Mouse (Mus musculus): ENCODE data around the gene Erg. TPM values are rescaled to one million over a fixed set of nuclear protein-coding genes. Genes with fewer than 3 reads are reported as not detected.

Erg gene
- polyA plus RNA-seq, 1 experiment from 2014 or later = 2.2 TPM

DNA sequence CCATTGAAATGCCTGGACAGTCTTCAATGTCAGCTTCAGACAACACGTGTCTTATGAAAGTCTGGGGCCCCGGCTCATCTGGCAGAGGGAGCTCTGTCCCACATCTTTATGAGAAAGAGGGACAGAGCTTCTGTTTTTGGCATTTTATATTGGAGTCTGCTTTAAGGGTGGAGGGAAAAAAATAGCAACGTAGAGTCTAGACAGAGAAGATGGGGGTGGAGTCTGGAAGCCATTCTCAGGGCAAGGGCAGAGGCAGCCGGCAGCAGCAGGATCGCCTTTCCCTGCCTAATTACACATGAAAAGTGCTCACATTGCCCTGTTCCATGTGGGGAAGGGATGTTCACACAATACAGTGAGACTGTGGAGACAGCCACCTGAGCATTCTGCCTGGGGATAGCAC is 16.1 kb upstream of the Erg start:
- Histone ChIP-seq H3K4me2 (ENCODE audit: low read depth, low read length) (no peak overlapping the region), H3K9me3 (ENCODE audit: low read length) (no peaks in the 10 kb centered on the region), H3K36me3 (replicated peaks; ENCODE audit: insufficient read depth, low read length) (no peaks in the 10 kb centered on the region), H3K4me3 (ENCODE audit: low read depth, low read length) (no peak overlapping the region), H3K9ac (replicated peaks) (no peak overlapping the region), H3K27ac (ENCODE audit: low read depth) (no peak overlapping the region), H3K27me3 (ENCODE audit: insufficient read depth, low read length) (no peaks in the 10 kb centered on the region), H3K4me1 (ENCODE audit: insufficient read depth) (no peaks in the 10 kb centered on the region)
- TF ChIP-seq EP300 (IDR thresholded peaks at IDR 0.05; ENCODE audit: low read depth) = no peak
- TF ChIP-seq CTCF (IDR thresholded peaks at IDR 0.05; ENCODE audit: low read depth) = no peak
- 66% methylated on average over 5 of the region's 5 CpGs for WGBS (ENCODE audit: insufficient replicate concordance)
- DNase-seq = no peak
- ATAC-seq = no peak

DNA sequence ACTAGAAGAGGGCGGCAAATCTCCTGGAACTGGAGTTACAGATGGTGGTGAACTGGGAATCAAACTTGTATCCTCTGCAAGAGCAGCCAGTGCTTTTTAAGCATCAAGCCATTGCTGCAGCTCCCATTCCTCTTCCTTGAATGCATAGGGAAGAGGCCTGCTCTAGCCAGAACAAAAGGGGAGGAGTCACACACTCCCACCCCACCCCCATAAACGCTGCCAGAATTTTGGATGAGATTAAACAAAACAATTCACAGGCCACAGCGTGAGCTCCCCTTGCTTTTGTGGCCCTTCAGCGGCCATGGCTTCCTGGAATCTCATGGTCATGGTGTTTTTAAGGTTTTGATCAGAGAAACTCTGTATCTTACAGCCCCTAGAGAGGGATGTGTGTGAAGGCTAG is 15.4 kb upstream of the Erg start:
- Histone ChIP-seq H3K4me3 (ENCODE audit: low read depth, low read length) (no peak overlapping the region), H3K9me3 (ENCODE audit: low read length) (no peaks in the 10 kb centered on the region), H3K36me3 (replicated peaks; ENCODE audit: insufficient read depth, low read length) (no peaks in the 10 kb centered on the region), H3K27ac (ENCODE audit: low read depth) (no peak overlapping the region), H3K4me1 (ENCODE audit: insufficient read depth) (no peaks in the 10 kb centered on the region), H3K27me3 (ENCODE audit: insufficient read depth, low read length) (no peaks in the 10 kb centered on the region), H3K9ac (replicated peaks) (no peak overlapping the region), H3K4me2 (ENCODE audit: low read depth, low read length) (no peak overlapping the region)
- WGBS (ENCODE audit: insufficient replicate concordance) = 50% methylated on average over 4 of the region's 4 CpGs
- TF ChIP-seq EP300 (IDR thresholded peaks at IDR 0.05; ENCODE audit: low read depth) (no peak), CTCF (IDR thresholded peaks at IDR 0.05; ENCODE audit: low read depth) (no peak)
- ATAC-seq (no peak), DNase-seq (no peak)

DNA sequence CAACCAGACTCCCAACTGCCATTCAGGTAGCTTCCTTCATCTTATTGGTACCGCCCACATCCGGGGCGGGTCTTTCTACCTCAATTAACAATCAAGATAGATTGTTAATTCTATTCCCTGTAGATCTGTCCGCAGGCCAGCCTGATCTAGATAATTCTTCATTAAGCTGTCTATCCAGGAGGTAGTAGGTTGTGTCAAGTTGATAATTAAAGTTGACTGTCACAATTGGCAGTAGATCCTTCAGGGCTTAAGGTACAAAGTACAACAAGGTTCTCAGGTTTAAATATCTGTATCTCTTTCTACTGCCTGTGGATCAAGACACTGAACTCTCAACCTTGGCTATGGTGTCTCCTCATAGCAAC is 14.8 kb upstream of the Erg start:
- 78% methylated on average over 4 of the region's 4 CpGs for WGBS (ENCODE audit: insufficient replicate concordance)
- H3K4me3 ChIP-seq (ENCODE audit: low read depth, low read length) = no peak overlapping the region
- no peak for DNase-seq
- ATAC-seq = no peak
- no peaks in the 10 kb centered on the region for H3K4me1 ChIP-seq (ENCODE audit: insufficient read depth)
- H3K27me3 ChIP-seq (ENCODE audit: insufficient read depth, low read length) = no peaks in the 10 kb centered on the region
- no peak overlapping the region for H3K27ac ChIP-seq (ENCODE audit: low read depth)
- H3K36me3 ChIP-seq (replicated peaks; ENCODE audit: insufficient read depth, low read length) = no peaks in the 10 kb centered on the region
- TF ChIP-seq EP300 (IDR thresholded peaks at IDR 0.05; ENCODE audit: low read depth) = no peak
- TF ChIP-seq CTCF (IDR thresholded peaks at IDR 0.05; ENCODE audit: low read depth) = no peak
- H3K4me2 ChIP-seq (ENCODE audit: low read depth, low read length) = no peak overlapping the region
- H3K9me3 ChIP-seq (ENCODE audit: low read length) = no peaks in the 10 kb centered on the region
- no peak overlapping the region for H3K9ac ChIP-seq (replicated peaks)

DNA sequence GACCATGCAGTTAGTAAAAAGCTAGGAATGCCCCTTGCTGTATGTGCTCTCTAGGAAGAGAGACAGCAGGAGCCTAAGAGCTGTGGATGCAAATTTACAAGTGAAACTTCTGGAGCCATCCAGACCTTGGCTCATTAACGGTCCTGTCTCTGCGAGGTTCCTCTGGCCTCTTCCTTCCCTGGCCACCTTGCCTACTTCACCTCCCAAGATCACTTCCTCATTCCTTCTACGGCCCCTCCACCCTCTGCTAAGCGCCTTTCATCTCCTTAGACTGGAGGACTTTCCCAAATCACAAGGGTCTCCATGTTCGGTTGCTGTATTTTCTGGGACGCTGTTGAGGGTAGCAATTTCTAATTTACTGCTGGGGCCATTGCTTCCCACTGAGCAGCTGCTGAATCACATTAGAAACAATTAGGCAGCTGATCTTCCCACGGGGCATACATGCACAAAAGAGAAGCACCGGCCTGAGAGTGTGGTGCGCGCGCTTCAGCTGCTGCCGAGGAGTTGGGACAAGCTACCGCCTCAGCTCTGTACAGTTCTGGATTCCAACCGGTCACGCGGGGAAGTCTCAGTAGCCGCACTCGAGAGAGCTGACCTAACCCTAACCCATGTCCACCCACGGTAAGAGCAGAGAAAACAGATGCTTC is 14.3 kb upstream of the Erg start:
- ATAC-seq (no peak), DNase-seq (no peak)
- no peaks in the 10 kb centered on the region for H3K27me3 ChIP-seq (ENCODE audit: insufficient read depth, low read length)
- TF ChIP-seq EP300 (IDR thresholded peaks at IDR 0.05; ENCODE audit: low read depth) (no peak), CTCF (IDR thresholded peaks at IDR 0.05; ENCODE audit: low read depth) (no peak)
- H3K9me3 ChIP-seq (ENCODE audit: low read length) = no peaks in the 10 kb centered on the region
- H3K4me1 ChIP-seq (ENCODE audit: insufficient read depth) = no peaks in the 10 kb centered on the region
- no peak overlapping the region for H3K4me3 ChIP-seq (ENCODE audit: low read depth, low read length)
- no peak overlapping the region for H3K9ac ChIP-seq (replicated peaks)
- H3K27ac ChIP-seq (ENCODE audit: low read depth) = no peak overlapping the region
- no peak overlapping the region for H3K4me2 ChIP-seq (ENCODE audit: low read depth, low read length)
- no peaks in the 10 kb centered on the region for H3K36me3 ChIP-seq (replicated peaks; ENCODE audit: insufficient read depth, low read length)
- 74% methylated on average over 19 of the region's 19 CpGs for WGBS (ENCODE audit: insufficient replicate concordance)

- WGBS (ENCODE audit: insufficient replicate concordance) = 91% methylated on average over 4 of the region's 4 CpGs
- no peak overlapping the region for H3K27ac ChIP-seq (ENCODE audit: low read depth)
- no peaks in the 10 kb centered on the region for H3K36me3 ChIP-seq (replicated peaks; ENCODE audit: insufficient read depth, low read length)
- no peak overlapping the region for H3K9ac ChIP-seq (replicated peaks)
- H3K4me3 ChIP-seq (ENCODE audit: low read depth, low read length) = no peak overlapping the region
- DNase-seq = no peak
- H3K4me2 ChIP-seq (ENCODE audit: low read depth, low read length) = no peak overlapping the region
- no peaks in the 10 kb centered on the region for H3K9me3 ChIP-seq (ENCODE audit: low read length)
- ATAC-seq = no peak
- H3K4me1 ChIP-seq (ENCODE audit: insufficient read depth) = no peaks in the 10 kb centered on the region
- no peaks in the 10 kb centered on the region for H3K27me3 ChIP-seq (ENCODE audit: insufficient read depth, low read length)
- TF ChIP-seq CTCF (IDR thresholded peaks at IDR 0.05; ENCODE audit: low read depth) (no peak), EP300 (IDR thresholded peaks at IDR 0.05; ENCODE audit: low read depth) (no peak)
These were observed 12.5 kb upstream of the Erg start for GRCm38 (mm10) chr16:95598930-95599329.

GRCm38 (mm10) chr16:95597578-95597951 is 11.2 kb upstream of the Erg start:
- ATAC-seq (no peak), DNase-seq (no peak)
- Histone ChIP-seq H3K27me3 (ENCODE audit: insufficient read depth, low read length) (no peaks in the 10 kb centered on the region), H3K4me1 (ENCODE audit: insufficient read depth) (no peaks in the 10 kb centered on the region), H3K9ac (replicated peaks) (no peak overlapping the region), H3K9me3 (ENCODE audit: low read length) (no peaks in the 10 kb centered on the region), H3K4me3 (ENCODE audit: low read depth, low read length) (no peak overlapping the region), H3K27ac (ENCODE audit: low read depth) (no peak overlapping the region), H3K36me3 (replicated peaks; ENCODE audit: insufficient read depth, low read length) (no peaks in the 10 kb centered on the region), H3K4me2 (ENCODE audit: low read depth, low read length) (no peak overlapping the region)
- no peak for TF ChIP-seq CTCF (IDR thresholded peaks at IDR 0.05; ENCODE audit: low read depth)
- no peak for TF ChIP-seq EP300 (IDR thresholded peaks at IDR 0.05; ENCODE audit: low read depth)
- 61% methylated on average over 7 of the region's 7 CpGs for WGBS (ENCODE audit: insufficient replicate concordance)

Measured in liver, postnatal 0 days (tissue).